Mouse (Mus musculus): ENCODE results near the gene Lsm2.
"Not testable (repeated sequence)": the region's sequence is repeated elsewhere in the genome, so short reads cannot be mapped to it uniquely, and the experiment has no call there.

DNA sequence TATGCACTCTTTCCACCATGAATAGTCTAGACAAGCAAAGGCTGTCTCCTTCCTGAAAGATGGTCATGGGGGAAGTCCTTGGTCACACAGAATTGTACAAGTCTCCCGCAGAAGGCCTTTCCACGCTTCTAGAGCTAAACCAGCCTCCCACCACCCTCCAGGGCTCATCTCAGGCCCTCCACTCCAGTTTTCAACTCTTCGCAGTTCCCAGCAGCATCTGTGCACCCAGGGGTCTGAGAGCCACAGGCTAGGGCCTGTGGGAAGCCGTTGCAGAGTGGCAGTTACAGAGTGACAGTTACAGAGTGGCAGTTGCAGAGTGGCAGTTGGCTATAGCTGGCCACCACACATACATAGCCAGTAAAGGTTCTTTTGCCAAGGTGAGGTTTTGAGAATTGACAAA is 14.3 kb downstream of the Lsm2 start:
- not testable (repeated sequence) for TF ChIP-seq CTCF (IDR thresholded peaks at IDR 0.05; ENCODE audit: control insufficient read depth, insufficient read depth, insufficient read length); USF1 (IDR thresholded peaks at IDR 0.05; ENCODE audit: low read depth)

Data from C2C12 (cell line).